Mouse (Mus musculus): ENCODE measurements around the gene Mmp12. TPM values are rescaled to one million over a fixed set of nuclear protein-coding genes. Genes with fewer than 3 reads are reported as not detected.

Mmp12 gene
- polyA plus RNA-seq, 1 experiment from 2014 or later = not detected

Other genes with a start within 250 kb of the Mmp12 start
- 23.4 and 32.4 TPM in 2 replicates for gene Dync2h1, start 159.9 kb upstream of the Mmp12 start, polyA plus RNA-seq (2014; fragmentation: Nextera tagmentation; extraction: Ambion mirVana)
- gene Dcun1d5, start 159.9 kb upstream of the Mmp12 start, polyA plus RNA-seq (2014; fragmentation: Nextera tagmentation; extraction: Ambion mirVana) = 139 and 157 TPM in 2 replicates
- 0.26 TPM in 1 of 2 replicates, not detected in the other for gene Mmp13, start 71.9 kb upstream of the Mmp12 start, polyA plus RNA-seq (2014; fragmentation: Nextera tagmentation; extraction: Ambion mirVana)
- not detected in 2 replicates for gene Mmp1b, start 43.7 kb downstream of the Mmp12 start, polyA plus RNA-seq (2014; fragmentation: Nextera tagmentation; extraction: Ambion mirVana)
- not detected in 2 replicates for gene Mmp3, start 101.4 kb downstream of the Mmp12 start, polyA plus RNA-seq (2014; fragmentation: Nextera tagmentation; extraction: Ambion mirVana)
- not detected in 2 replicates for gene Mmp10, start 158.0 kb downstream of the Mmp12 start, polyA plus RNA-seq (2014; fragmentation: Nextera tagmentation; extraction: Ambion mirVana)
- 0.16 and 0.17 TPM in 2 replicates for gene Mmp8, start 214.1 kb downstream of the Mmp12 start, polyA plus RNA-seq (2014; fragmentation: Nextera tagmentation; extraction: Ambion mirVana)
- not detected in 2 replicates for gene Mmp27, start 227.0 kb downstream of the Mmp12 start, polyA plus RNA-seq (2014; fragmentation: Nextera tagmentation; extraction: Ambion mirVana)